Mouse (Mus musculus) thymus, adult 2 months (tissue): ENCODE measurements at regions not wholly inside any gene's neighbourhood (a gene's known extent, or its start where the extent isn't known, plus 50 kb on each side); places are given as distances from the start of the nearest gene placed in this dataset.

Experiments
- CTCF ChIP-seq: fragments of 200-500 bp; IDR thresholded peaks from 2 replicates; pipeline ENCODE4 v1.5.1; 2012; ENCODE audit warnings: mild to moderate bottlenecking, control low read depth, low read length, moderate library complexity, borderline replicate concordance; ENCODE audit not compliant: control insufficient read depth, poor library complexity, insufficient read depth; ENCODE audit errors: extremely low read depth
- POLR2A ChIP-seq: fragments of 200-500 bp; IDR thresholded peaks from 2 replicates; pipeline ENCODE4 v1.6.1; 2012; ENCODE audit warnings: mild to moderate bottlenecking, low read length, control low read depth, moderate library complexity; ENCODE audit not compliant: control insufficient read depth, poor library complexity, insufficient read depth; ENCODE audit errors: extremely low read depth

DNA sequence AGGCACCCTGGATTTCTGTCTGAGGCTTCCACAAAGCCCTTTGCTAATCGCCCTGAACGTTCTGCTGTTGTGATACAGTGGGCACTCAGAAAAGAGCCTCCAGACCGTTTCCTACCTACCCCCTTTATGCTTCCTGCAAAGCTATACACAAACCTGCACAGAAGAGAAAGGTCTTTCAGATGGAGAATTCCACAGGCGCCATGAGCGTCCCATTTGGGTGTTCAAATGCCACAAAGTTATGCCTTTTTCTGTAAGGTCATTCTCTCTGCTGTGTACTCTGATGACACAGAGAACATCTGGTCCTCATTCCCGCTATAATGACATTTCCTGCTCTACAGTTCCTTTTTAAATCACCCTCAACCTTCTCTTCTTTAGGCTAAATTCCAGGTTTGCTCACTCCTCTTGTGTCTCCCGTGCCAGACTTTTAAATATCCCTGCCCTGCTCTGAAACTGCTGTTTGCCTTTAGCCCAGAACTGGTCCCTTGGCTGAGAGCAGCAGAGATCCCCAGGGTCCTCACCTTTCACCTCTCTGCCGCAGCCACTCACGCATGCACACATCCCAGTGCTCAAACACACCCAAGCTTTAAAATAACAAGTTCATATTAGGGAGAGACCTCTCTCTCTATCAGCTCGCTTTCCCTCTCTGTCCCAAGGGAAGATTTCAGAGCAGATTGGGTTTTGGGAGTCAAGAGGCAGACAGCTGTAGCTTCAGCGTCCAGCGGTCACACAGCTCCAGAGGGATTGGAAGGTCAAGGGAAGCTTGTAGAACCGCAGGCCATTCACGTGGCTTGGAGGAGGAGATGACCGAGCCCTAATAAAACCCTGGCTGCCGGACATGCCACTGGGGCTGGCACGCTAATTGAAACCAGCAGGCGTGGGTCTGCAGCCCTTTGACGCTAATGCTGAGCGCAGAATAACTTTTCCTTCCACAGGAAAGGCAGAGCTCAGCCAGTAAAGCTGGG, 543.9 kb downstream of the Gja1 start:
- TF ChIP-seq CTCF: no peak
- TF ChIP-seq POLR2A: no peak
